Comparison of ENCODE assay signal across 13 mouse cellular contexts in genomic region chr4:140688044-140688825, GRCm38 (mm10). TPM values are rescaled to one million over a fixed set of nuclear protein-coding genes. Genes with fewer than 3 reads are reported as not detected.
DNase-seq lines count a peak whose midpoint lies in the region; ATAC-seq and TF ChIP-seq lines count a peak whose summit lies in the region.
"Had no signal": no experiment of that assay in that cellular context is flagged by ENCODE, and none has a peak within 500 bp of the region (broad histone marks: within the 10 kb centered on the region; RNA-seq: fewer than 3 reads in every experiment).

No protein-coding gene starts in this region.

- no peak overlapping the region for H3K27ac ChIP-seq in kidney, postnatal 0 days
- H3K27ac ChIP-seq in kidney, adult 2 months (ENCODE audit: insufficient read depth, low read depth, low read length): no peak overlapping the region
- no peak overlapping the region for H3K27ac ChIP-seq in stomach, postnatal 0 days (replicated peaks)
- H3K27ac ChIP-seq: lung, embryonic 15.5 days; midbrain, embryonic 15.5 days; stomach, embryonic 15.5 days had no signal

- no peaks in the 10 kb centered on the region for H3K27me3 ChIP-seq in kidney, postnatal 0 days (ENCODE audit: insufficient read depth, low read length)
- H3K27me3 ChIP-seq in kidney, adult 2 months (replicated peaks; ENCODE audit: control insufficient read depth, insufficient read depth, low read length): no peaks in the 10 kb centered on the region
- no peaks in the 10 kb centered on the region for H3K27me3 ChIP-seq in G1E (ENCODE audit: insufficient read depth, low read length)
- no peaks in the 10 kb centered on the region for H3K27me3 ChIP-seq in stomach, postnatal 0 days (ENCODE audit: control insufficient read depth, insufficient read depth, low read length)
- H3K27me3 ChIP-seq: lung, embryonic 15.5 days; midbrain, embryonic 15.5 days; stomach, embryonic 15.5 days had no signal

- no peak for TF ChIP-seq POLR2A in kidney, adult 2 months (IDR thresholded peaks at IDR 0.05; ENCODE audit: low read depth, low read length)

- no peak for TF ChIP-seq CTCF in kidney, postnatal 0 days (IDR thresholded peaks at IDR 0.05; ENCODE audit: low read depth)
- TF ChIP-seq CTCF in kidney, adult 2 months (conservative IDR thresholded peaks at IDR 0.05; ENCODE audit: insufficient read depth, insufficient read length, low read depth, low read length): no peak
- TF ChIP-seq CTCF in G1E (IDR thresholded peaks at IDR 0.05; ENCODE audit: low read depth, low read length): no peak
- TF ChIP-seq CTCF in stomach, postnatal 0 days (IDR thresholded peaks at IDR 0.05; ENCODE audit: low read depth): no peak

- H3K9me3 ChIP-seq in kidney, postnatal 0 days (replicated peaks; ENCODE audit: low read length): no peaks in the 10 kb centered on the region
- no peaks in the 10 kb centered on the region for H3K9me3 ChIP-seq in G1E (replicated peaks)
- H3K9me3 ChIP-seq in stomach, postnatal 0 days (ENCODE audit: control insufficient read depth, low read length): no peaks in the 10 kb centered on the region
- H3K9me3 ChIP-seq: lung, embryonic 15.5 days; midbrain, embryonic 15.5 days; stomach, embryonic 15.5 days had no signal

- no peak overlapping the region for H3K4me3 ChIP-seq in kidney, postnatal 0 days (replicated peaks; ENCODE audit: low read depth, low read length)
- no peak overlapping the region for H3K4me3 ChIP-seq in kidney, adult 2 months (ENCODE audit: insufficient read depth, low read depth, low read length)
- no peak overlapping the region; the same call in 1 of the 2 replicates for H3K4me3 ChIP-seq in G1E (ENCODE audit: low read depth, low read length)
- H3K4me3 ChIP-seq in stomach, postnatal 0 days (ENCODE audit: low read depth, low read length): no peak overlapping the region
- H3K4me3 ChIP-seq: lung, embryonic 15.5 days; midbrain, embryonic 15.5 days; stomach, embryonic 15.5 days had no signal

- DNase-seq in kidney, postnatal 0 days (ENCODE audit: low spot score): peak; percentile 39
- DNase-seq in kidney, adult 2 months: no peak
- no peak for DNase-seq in G1E (ENCODE audit: low spot score)
- DNase-seq in stomach, postnatal 0 days (ENCODE audit: low spot score): no peak
- DNase-seq in retina, postnatal 1 day: no peak
- DNase-seq: cerebellum, adult 11-12 months; gastrocnemius, postnatal 10 days had no signal

- ATAC-seq in kidney, postnatal 0 days (replicated peaks; ENCODE audit: low FRiP score, low read depth): no peak
- peak; percentile 30 for ATAC-seq in G1E (ENCODE audit: extremely low read depth, insufficient number of reproducible peaks, low FRiP score, poor library complexity, severe bottlenecking)
- 0 out of 2 replicates have a peak, but pooled peaks have one; percentile 15 for ATAC-seq in granulocyte monocyte progenitor cell, adult 5-6 weeks (replicated peaks; ENCODE audit: poor library complexity, severe bottlenecking)
- peak; percentile 19; the same call in 1 of the 2 replicates for ATAC-seq in stomach, postnatal 0 days (ENCODE audit: low FRiP score, low TSS enrichment)
- no peak for ATAC-seq in megakaryocyte progenitor cell, adult 5-6 weeks (replicated peaks; ENCODE audit: poor library complexity)
- ATAC-seq: hindbrain, embryonic 16.5 days; midbrain, embryonic 15.5 days had no signal

- no peak overlapping the region for H3K9ac ChIP-seq in kidney, postnatal 0 days (ENCODE audit: low read depth, low read length)
- no peak overlapping the region for H3K9ac ChIP-seq in stomach, postnatal 0 days (ENCODE audit: low read length)
- H3K9ac ChIP-seq: lung, embryonic 15.5 days; midbrain, embryonic 15.5 days; stomach, embryonic 15.5 days had no signal

- H3K36me3 ChIP-seq in kidney, postnatal 0 days (ENCODE audit: insufficient read depth, low read length): no peaks in the 10 kb centered on the region
- H3K36me3 ChIP-seq in kidney, adult 2 months (ENCODE audit: control insufficient read depth, insufficient read depth, low read length): no peaks in the 10 kb centered on the region
- H3K36me3 ChIP-seq in G1E (replicated peaks): no peaks in the 10 kb centered on the region
- H3K36me3 ChIP-seq in stomach, postnatal 0 days (ENCODE audit: control insufficient read depth, insufficient read depth, low read length): no peaks in the 10 kb centered on the region
- H3K36me3 ChIP-seq: lung, embryonic 15.5 days; midbrain, embryonic 15.5 days; stomach, embryonic 15.5 days had no signal

- WGBS in kidney, postnatal 0 days: 34% methylated on average over 11 of the region's 12 CpGs
- 41% methylated on average over 12 of the region's 12 CpGs for WGBS in kidney, adult 2 months
- WGBS in stomach, postnatal 0 days: 40% methylated on average over 12 of the region's 12 CpGs

- H3K4me2 ChIP-seq in kidney, postnatal 0 days (ENCODE audit: low read length): no peak overlapping the region
- no peak overlapping the region for H3K4me2 ChIP-seq in stomach, postnatal 0 days (replicated peaks; ENCODE audit: low read depth)
- H3K4me2 ChIP-seq: lung, embryonic 15.5 days; midbrain, embryonic 15.5 days; stomach, embryonic 15.5 days had no signal

- no peak for TF ChIP-seq EP300 in stomach, postnatal 0 days (optimal IDR thresholded peaks at IDR 0.05)

- 0 out of 2 replicates have a peak, but pooled peaks cover 4% of the 10 kb centered on the region for H3K4me1 ChIP-seq in kidney, postnatal 0 days (replicated peaks; ENCODE audit: insufficient read depth, low read length)
- no peaks in the 10 kb centered on the region for H3K4me1 ChIP-seq in kidney, adult 2 months (ENCODE audit: control insufficient read depth, insufficient read depth, low read length)
- peaks cover 78% of the 10 kb centered on the region for H3K4me1 ChIP-seq in G1E (ENCODE audit: insufficient read depth, low read depth, low read length)
- no peaks in the 10 kb centered on the region for H3K4me1 ChIP-seq in stomach, postnatal 0 days (replicated peaks; ENCODE audit: control insufficient read depth, insufficient read depth)

RNA-seq across cellular contexts. Expression of gene Rcc2, which starts 12.1 kb away (rescaled TPM):
- polyA plus RNA-seq in kidney, postnatal 0 days (2015; fragmentation: Nextera tagmentation; extraction: Ambion mirVana): 25.6 and 35.6 TPM in 2 replicates
- polyA plus RNA-seq in kidney, adult 2 months (2012; rRNA removed): 18.7 and 20.9 TPM in 2 replicates
- total RNA-seq in G1E (2014; fragmentation: Nextera tagmentation): 205 and 239 TPM in 2 replicates
- 106 and 117 TPM in 2 replicates for total RNA-seq in G1E (2017)
- polyA plus RNA-seq in G1E (2012): 443 and 525 TPM in 2 replicates
- total RNA-seq in granulocyte monocyte progenitor cell, adult 5-6 weeks (2014; fragmentation: Nextera tagmentation): 150 and 183 TPM in 2 replicates
- 146 and 176 TPM in 2 replicates for total RNA-seq in granulocyte monocyte progenitor cell, adult 5-6 weeks (2017)
- 18.9 and 20.4 TPM in 2 replicates for polyA plus RNA-seq in stomach, postnatal 0 days (2015; fragmentation: Nextera tagmentation; extraction: Ambion mirVana)
- 76.5 and 77.3 TPM in 2 replicates for total RNA-seq in megakaryocyte progenitor cell, adult 5-6 weeks (2015)
- total RNA-seq in megakaryocyte progenitor cell, adult 5-6 weeks (2017): 152 and 159 TPM in 2 replicates

RNA-seq across cellular contexts. Expression of gene Arhgef10l, which starts 22.4 kb away (rescaled TPM):
- polyA plus RNA-seq in kidney, postnatal 0 days (2015; fragmentation: Nextera tagmentation; extraction: Ambion mirVana): 21.2 and 22.2 TPM in 2 replicates
- 42.0 and 56.2 TPM in 2 replicates for polyA plus RNA-seq in kidney, adult 2 months (2012; rRNA removed)
- total RNA-seq in G1E (2014; fragmentation: Nextera tagmentation) (19.4 and 25.0 TPM in 2 replicates), G1E (2017) (24.7 and 27.4 TPM in 2 replicates)
- polyA plus RNA-seq in G1E (2012): 32.6 and 43.4 TPM in 2 replicates
- total RNA-seq in granulocyte monocyte progenitor cell, adult 5-6 weeks (2014; fragmentation: Nextera tagmentation): 4.2 and 6.0 TPM in 2 replicates
- total RNA-seq in granulocyte monocyte progenitor cell, adult 5-6 weeks (2017): 6.9 and 7.2 TPM in 2 replicates
- polyA plus RNA-seq in stomach, postnatal 0 days (2015; fragmentation: Nextera tagmentation; extraction: Ambion mirVana): 11.3 and 12.7 TPM in 2 replicates
- 1.1 and 3.8 TPM in 2 replicates for total RNA-seq in megakaryocyte progenitor cell, adult 5-6 weeks (2015)
- total RNA-seq in megakaryocyte progenitor cell, adult 5-6 weeks (2017): 2.6 and 8.5 TPM in 2 replicates

RNA-seq across cellular contexts. Expression of gene Padi6, which starts 54.2 kb away (rescaled TPM):
- 0.07 TPM in 1 of 2 replicates, not detected in the other for polyA plus RNA-seq in kidney, postnatal 0 days (2015; fragmentation: Nextera tagmentation; extraction: Ambion mirVana)
- not detected in 2 replicates for polyA plus RNA-seq in kidney, adult 2 months (2012; rRNA removed)
- total RNA-seq in G1E (2014; fragmentation: Nextera tagmentation) (not detected in 2 replicates), G1E (2017) (not detected in 2 replicates)
- not detected in 2 replicates for polyA plus RNA-seq in G1E (2012)
- total RNA-seq in granulocyte monocyte progenitor cell, adult 5-6 weeks (2014; fragmentation: Nextera tagmentation): not detected in 2 replicates
- not detected in 2 replicates for total RNA-seq in granulocyte monocyte progenitor cell, adult 5-6 weeks (2017)
- not detected in 2 replicates for polyA plus RNA-seq in stomach, postnatal 0 days (2015; fragmentation: Nextera tagmentation; extraction: Ambion mirVana)
- not detected in 2 replicates for total RNA-seq in megakaryocyte progenitor cell, adult 5-6 weeks (2015)
- total RNA-seq in megakaryocyte progenitor cell, adult 5-6 weeks (2017): not detected in 2 replicates
- total RNA-seq: gastrocnemius, postnatal 10 days had no signal
- polyA plus RNA-seq: hindbrain, embryonic 16.5 days had no signal

Comparison
In these comparisons a context has a peak if more than half of its experiments do, and no peak if none do; other contexts are left out.
1. ATAC-seq: peak in G1E (single experiment), granulocyte monocyte progenitor cell, adult 5-6 weeks (single experiment) and stomach, postnatal 0 days (single experiment); none in kidney, postnatal 0 days (single experiment) and megakaryocyte progenitor cell, adult 5-6 weeks (single experiment).
2. RNA of gene Rcc2, which starts 12.1 kb away (polyA plus RNA-seq): 443 to 525 TPM in G1E; 25.6 to 35.6 TPM in kidney, postnatal 0 days, 18.7 to 20.9 TPM in kidney, adult 2 months and 18.9 to 20.4 TPM in stomach, postnatal 0 days; every median in the first group is over 10 times any median in the second.